Mouse (Mus musculus) kidney, postnatal 4 days (tissue): ENCODE data around the gene Egln2.
A peak's percentile ranks its signal among the peaks of the same experiment; 100 is the strongest.

ENCODE experiments used
- DNase-seq, 2 experiments: peaks; one replicate each; pipeline ENCODE4 v3.0.0; 2021; ENCODE audit warnings: mixed read lengths in 2 of 2

Egln2 gene

DNA sequence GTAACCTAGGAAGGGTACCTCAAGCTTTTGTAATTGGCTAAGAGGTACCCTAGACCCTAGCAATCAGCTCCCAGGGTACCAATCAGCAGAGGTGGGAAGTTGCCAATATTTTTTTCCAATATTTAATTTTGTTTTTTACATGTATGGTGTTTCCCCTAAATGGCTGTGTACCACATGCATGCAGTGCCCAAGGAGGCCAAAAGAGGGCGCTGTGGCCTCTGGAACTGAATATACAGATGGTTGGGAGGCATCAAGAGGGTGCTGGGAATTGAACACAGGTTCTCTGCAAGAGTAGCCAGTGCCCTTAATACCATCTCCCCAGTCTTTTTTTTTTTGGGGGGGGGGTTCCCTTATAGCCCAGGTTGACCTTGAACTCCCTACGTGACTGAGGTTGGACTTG is 35.2 kb downstream of the Egln2 start:
- no peak for DNase-seq

DNA sequence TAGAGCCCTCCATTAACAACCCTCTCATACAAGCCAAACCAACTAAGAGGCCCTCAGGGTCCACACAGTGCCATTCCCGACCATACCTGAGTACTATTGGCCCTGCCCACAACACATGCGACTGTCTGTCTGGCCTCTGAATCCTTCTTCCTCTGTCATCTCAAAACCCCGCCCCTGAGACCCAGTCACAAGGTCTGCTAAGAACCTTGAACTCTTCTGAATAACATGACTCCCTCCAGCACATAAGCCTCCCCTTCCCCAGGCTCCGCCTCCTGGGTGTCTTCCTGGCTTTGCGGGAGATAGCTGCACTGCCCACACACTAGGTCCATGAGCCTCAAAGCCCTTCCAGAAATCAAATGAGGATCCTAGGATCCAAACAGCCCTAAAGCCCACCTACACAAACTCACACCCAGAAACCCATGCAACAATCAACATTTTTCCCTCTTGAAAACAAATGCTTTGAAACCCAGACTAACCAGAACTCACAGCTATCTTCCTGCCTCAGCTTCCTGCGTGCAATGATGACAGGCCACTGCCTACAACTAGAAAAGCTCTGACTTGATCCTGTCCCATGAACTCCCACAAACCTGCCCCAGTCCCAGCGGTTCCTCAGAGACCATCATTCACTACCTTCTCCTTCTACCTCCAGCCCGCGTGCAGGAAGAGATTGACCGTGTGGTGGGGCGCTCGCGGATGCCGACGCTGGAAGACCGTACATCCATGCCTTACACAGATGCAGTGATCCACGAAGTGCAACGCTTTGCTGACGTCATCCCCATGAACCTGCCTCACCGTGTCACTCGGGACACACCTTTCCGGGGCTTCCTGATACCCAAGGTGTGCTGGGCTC is 35.9 kb downstream of the Egln2 start:
- peak in 1 of 2 experiments; percentile 21 for DNase-seq

DNA sequence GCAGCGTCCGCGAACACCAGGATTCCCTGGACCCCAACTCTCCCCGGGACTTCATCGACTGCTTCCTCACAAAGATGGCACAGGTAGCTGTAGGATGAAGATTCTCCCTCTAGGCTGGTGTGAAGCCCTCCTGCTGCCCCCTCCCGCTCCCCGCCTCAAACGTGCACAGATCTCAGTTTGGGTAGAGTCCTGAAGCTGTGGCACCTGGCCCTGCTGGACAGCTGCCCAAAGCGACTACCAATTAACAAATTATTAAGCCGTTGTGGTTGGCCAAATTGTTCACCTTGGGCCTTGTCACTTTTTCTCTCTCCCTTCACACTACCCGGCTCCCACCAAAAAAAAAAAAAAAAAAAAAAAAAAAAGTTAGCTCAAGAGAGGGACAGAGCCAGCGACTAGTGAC is 36.8 kb downstream of the Egln2 start:
- DNase-seq: no peak

DNA sequence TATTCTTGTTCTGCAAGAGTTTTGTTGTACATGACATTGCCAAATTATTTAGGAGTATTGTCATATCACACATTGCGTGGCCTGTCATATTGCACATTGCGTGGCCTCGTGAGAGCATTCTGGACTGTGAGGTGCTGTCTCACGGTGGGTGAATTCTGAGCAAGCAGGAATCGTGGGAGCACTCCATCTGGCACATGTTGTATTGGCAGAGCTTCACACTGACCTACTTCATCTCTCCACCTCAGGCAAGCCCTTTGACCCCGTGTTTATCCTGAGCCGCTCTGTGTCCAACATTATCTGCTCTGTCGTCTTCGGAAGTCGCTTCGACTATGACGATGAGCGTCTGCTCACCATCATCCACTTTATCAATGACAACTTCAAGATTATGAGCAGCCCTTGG is 37.7 kb downstream of the Egln2 start:
- DNase-seq: no peak

DNA sequence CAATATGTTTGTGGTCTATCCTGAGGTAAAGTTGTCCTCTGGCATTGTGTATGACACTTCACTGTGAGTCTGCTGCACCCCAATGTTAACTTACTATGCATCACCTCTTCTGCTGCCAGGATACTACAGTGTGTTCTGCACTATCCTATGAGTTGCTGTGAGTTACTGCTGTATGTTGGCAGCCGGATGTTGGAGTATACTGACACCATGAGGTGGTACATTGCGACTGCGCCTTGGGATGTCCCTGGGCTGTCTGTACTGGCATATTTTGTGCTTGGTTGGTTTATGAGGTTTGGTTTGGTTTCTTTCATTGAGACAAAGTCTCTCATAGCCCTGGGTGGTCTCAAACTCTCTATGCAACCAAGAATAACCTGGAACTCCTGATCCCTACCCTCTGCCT is 38.4 kb downstream of the Egln2 start:
- DNase-seq: peak; percentile 64 to 67

DNA sequence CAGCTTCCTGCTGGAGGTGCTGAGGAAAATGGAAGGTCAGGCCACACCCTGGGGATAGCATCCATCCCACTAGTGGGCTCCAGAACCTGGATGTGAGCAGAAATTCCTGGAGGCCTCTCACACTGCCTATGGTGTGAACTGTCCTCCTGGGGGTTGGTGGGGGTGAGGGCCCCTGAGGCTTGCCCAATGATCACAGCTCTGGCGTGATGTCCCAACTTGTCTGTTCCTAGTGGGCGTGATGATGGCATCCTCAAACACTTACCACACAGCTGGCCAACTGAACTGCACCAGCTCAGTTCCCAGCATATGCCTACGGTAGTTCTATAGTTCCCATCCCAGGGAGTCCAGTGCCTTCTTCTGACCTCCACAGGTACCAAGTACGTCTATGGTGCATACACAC is 41.6 kb downstream of the Egln2 start:
- no peak for DNase-seq

DNA sequence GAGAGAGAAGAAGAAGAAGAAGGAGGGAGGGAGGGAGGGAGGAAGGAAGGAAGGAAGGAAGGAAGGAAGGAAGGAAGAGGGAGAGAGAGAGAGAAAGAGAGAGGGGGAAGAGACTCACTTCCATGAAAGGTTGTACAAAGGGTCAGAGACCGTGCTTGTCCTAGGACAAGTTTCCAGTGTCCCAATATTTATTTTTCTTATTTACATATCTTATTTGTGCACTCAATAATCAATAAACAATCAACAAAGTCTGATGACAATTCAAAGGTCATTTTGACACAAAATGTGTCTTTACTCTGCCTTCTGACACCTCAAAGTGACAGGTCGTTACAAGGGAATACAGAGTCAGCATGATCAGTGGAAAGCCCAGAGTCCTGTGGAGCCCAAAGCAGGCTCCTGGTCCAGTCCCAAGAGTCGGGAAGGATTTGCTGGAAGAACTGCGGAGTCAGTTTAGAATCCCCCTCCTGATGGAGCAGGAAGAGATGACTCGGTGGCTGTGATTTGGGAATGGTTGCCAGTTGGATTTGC is 42.2 kb downstream of the Egln2 start:
- DNase-seq: no peak

DNA sequence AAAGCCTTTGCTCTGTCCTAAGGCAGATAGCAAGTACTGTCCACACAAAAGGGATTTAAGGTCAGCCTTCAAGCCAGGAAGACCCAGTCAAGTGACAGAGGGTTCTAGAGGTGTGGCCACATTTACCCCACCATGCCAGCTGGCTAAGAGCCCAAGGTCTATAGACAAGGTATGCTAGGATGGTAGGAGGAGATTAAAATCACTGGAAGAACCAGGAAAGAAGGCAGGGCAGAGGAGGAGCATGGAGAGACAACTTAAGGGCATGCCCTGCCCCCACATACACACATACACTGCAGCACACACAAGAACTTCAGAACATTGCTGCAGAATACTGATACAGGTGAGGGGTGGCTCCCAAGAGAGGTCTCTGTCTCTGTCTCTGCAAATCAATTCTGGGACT is 46.9 kb downstream of the Egln2 start, which contains the start of gene Cyp2f2:
Cyp2f2 (plus strand) TSS at position 234 of the 400 bp plus-strand sequence.
- DNase-seq: no peak

DNA sequence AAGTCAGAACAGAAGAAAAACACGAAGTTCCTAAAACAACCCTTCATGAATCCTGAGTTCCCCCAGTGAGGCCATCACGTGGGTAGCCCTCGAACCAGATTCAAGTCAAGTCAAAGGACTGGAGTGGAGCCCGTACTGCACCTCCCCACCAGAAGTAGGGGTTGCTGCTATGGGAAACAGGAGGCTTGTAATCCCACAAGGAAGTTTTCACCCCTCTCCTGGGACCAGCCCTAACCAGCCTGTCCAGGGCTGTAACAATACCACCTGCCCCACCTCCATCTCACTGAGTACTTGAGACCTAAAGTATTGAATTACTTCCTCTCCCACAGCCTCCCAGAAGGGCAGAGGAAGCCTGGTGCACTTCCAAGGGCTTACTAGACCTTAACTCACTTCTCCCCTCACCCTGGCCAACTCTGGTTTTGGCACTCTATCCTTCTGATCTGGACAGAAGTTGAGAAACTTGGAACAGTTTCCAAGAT is 48.5 kb downstream of the Egln2 start:
- no peak for DNase-seq

DNA sequence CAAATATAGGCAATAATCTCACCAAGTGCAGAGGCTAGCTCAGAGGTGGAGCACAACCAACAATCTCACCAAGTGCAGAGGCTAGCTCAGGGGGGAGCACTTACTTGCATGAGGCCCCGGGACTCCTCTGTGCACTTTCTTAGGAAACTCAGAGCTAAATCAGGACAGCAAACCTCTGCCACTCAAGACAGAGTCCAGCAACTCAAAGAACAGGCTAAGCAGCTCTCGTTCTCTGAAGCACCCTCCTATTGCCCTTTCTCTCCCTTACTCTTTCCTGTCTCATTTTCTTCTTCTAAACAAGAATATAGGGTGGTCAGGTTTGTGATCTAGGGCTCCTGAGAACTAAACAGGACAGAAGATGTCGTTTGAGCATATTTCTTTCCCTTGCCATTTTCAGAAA is 54.6 kb downstream of the Egln2 start:
- no peak for DNase-seq

DNA sequence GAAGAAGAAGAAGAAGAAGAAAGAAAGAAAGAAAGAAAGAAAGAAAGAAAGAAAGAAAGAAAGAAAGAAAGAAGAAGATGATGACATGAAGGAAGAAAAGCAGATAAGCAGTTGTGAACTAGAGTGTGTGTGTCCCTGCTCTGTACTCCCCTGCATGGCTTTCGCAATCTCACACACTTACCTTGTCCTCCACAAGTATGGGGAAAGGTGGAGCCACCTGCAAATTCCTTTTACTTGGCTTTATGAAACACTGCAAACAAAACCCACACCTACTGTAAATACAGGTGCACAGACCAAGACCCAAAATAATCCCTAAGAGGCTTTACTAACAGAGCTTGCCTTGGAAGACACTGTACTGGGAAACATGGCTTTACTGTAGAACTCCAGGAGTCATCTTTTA is 55.6 kb downstream of the Egln2 start:
- no peak for DNase-seq

DNA sequence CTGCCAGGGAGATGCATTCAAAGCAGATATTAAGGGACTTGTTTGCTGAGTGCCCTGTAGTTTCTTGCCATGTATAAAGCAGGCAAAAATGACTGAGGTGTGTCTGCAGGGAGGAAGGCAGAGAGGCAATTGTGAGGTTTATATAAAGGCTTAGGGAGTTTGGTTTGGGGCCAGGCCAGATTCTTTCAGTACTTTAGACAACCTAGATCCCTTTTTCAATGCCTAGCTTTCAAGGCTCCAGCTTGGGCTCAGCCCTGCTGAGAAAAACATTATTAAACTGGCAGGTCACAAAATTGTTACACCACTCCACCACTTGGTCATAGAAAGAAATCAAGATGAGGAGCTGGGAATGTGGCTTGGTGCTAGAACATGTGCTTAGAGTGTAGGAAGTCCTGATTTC is 56.3 kb downstream of the Egln2 start:
- no peak for DNase-seq
